Mouse (Mus musculus): ENCODE measurements around the gene Mavs. TPM values are rescaled to one million over a fixed set of nuclear protein-coding genes. Genes with fewer than 3 reads are reported as not detected.
A peak's percentile ranks its signal among the peaks of the same experiment; 100 is the strongest.

Mavs gene
- polyA plus RNA-seq, 1 experiment from 2014 or later, result 29.7 TPM

DNA sequence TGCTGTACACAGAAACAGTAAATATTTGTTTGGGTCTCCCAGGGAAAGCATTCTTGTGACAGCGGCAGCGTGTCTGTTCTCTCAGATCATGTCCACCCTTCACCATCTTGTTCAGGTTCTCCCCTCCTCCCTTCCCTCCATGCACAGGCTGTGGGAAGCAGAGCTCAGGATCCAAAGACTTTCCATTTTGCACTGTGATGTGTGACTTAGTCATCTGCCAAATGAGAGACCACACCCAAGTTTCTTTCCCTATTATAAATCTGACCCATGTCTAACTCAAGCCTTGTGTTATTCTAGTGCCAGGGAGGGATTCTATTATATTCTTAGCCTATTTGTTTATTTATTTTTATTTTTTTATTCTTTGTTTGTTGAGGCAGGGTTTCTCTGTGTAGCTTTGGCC, 25.5 kb upstream of the Mavs start:
- DNase-seq (ENCODE audit: low spot score) (no peak), ATAC-seq (replicated peaks; ENCODE audit: low FRiP score) (no peak)
- Histone ChIP-seq H3K9me3 (ENCODE audit: control insufficient read depth, low read length) (no peaks in the 10 kb centered on the region), H3K9ac (ENCODE audit: low read depth, low read length) (no peak overlapping the region), H3K27ac (ENCODE audit: low read depth, low read length) (no peak overlapping the region; the same call in 1 of the 2 replicates), H3K4me3 (ENCODE audit: low read depth, low read length) (no peak overlapping the region), H3K4me1 (replicated peaks; ENCODE audit: control insufficient read depth, insufficient read depth, low read length) (peaks cover 62% of the 10 kb centered on the region), H3K27me3 (replicated peaks; ENCODE audit: control insufficient read depth, insufficient read depth, low read length) (no peaks in the 10 kb centered on the region), H3K36me3 (ENCODE audit: control insufficient read depth, insufficient read depth, low read length) (no peaks in the 10 kb centered on the region), H3K4me2 (no peak overlapping the region)
- WGBS, result 87% methylated on average over 2 of the region's 2 CpGs

DNA sequence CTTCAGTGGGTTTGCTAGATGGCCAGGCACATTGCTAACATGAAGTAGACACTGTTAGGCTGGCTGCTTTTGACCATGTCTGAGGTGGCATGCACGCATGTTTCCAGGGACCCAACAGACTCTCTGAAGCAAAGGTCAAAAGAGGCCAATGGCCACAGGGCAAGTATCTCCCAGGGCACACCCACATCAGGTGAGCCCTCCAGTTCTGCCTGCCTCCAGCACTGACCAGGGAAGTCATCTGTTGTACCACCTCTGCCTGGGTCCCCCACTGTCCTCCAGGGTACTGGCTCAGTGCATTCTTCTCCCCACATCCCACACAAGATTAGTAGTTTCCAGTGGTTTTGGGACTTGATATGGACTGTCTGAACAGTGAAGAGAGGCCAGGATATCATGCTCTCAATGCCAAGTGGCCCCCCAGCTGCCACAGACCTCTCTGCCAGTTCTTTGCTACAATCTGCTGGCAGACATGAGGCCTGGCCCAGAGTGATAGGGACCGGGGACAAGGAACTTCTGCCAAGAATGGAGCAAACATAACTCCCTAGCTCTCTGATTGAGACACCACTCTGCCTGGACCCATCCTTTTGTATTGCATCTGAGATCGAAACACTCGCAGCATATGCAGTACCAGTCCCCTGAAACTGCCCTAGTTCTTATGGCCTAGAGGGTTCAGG, 24.6 kb upstream of the Mavs start:
- WGBS, result 67% methylated on average over 4 of the region's 4 CpGs
- Histone ChIP-seq H3K4me2 (peak overlapping the region; percentile 88), H3K4me3 (ENCODE audit: low read depth, low read length) (peak overlapping the region; percentile 67; the same call in 1 of the 2 replicates), H3K9ac (ENCODE audit: low read depth, low read length) (peak overlapping the region; percentile 60), H3K4me1 (replicated peaks; ENCODE audit: control insufficient read depth, insufficient read depth, low read length) (peaks cover 63% of the 10 kb centered on the region), H3K36me3 (ENCODE audit: control insufficient read depth, insufficient read depth, low read length) (no peaks in the 10 kb centered on the region), H3K27me3 (replicated peaks; ENCODE audit: control insufficient read depth, insufficient read depth, low read length) (no peaks in the 10 kb centered on the region), H3K27ac (ENCODE audit: low read depth, low read length) (peak overlapping the region; percentile 67; the same call in 1 of the 2 replicates), H3K9me3 (ENCODE audit: control insufficient read depth, low read length) (no peaks in the 10 kb centered on the region)
- DNase-seq (ENCODE audit: low spot score), result peak; percentile 50
- no peak for ATAC-seq (replicated peaks; ENCODE audit: low FRiP score)

DNA sequence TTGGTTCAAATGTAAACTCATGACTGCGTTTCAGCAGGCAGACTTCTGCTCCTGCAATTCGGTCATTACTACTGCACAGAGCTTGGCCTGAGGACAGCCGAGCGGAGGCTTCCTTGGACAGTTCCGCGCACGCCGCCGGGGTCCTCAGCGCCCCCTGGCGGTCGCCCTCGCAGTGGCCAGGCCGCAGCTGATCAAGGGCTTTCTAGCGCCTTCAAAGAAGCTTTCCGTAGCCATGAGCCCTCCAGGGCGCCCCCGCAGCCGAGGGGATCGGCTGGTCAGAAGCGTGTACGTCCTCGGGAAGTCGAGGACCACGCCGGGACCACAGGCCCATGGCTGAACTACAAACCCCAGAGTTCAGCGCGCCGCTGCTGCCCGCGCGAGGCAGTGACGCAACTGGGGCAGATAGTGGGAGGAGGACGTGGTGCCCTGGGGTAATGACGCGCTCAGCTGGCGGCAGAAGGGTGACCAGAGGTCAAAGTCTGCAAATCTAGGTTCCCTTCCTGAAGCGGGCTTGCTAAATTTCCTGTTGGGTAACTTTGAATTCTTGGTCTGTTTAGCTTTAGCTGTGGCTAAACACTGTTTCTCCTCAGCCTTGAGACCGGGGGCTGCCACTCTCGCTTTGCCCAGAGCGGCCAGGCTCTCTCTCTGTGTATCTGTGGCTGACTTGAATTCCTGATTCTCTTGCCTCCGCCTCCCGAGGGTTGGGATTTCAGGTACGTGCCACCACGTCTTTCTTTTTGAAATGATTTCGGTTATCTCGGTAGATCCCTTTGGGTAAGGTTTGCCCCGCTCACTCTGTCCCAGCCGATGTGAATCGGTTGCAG, 23.7 kb upstream of the Mavs start:
- peak; percentile 96 for DNase-seq (ENCODE audit: low spot score)
- no peaks in the 10 kb centered on the region for H3K27me3 ChIP-seq (replicated peaks; ENCODE audit: control insufficient read depth, insufficient read depth, low read length)
- H3K4me1 ChIP-seq (replicated peaks; ENCODE audit: control insufficient read depth, insufficient read depth, low read length), result peaks cover 60% of the 10 kb centered on the region

DNA sequence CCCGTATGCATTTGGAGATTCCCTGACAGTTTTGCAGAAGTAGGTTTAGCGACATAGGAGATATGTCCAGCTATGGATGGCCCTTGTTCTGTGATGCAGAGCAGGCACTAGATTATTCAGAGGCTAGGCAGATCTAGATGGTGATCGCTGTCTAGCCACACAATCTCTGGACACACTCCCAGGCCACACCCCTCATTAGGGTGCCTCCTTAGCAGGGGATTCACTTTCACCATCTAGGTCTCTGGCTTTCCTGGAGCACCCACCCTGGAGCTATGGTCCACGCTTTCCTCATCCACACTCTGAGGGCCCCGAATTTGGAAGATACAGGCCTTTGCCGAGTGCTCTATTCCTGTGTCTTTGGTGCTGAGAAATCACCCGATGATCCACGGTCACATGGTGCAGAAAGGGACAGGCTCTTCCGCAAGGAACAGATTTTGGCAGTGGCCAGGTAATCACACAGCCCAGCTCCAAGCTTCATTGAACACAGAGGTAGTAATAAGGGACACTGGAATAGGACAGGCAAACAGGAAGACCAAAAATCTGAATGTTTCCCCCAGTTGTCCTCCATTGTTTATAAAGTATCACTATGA, 22.7 kb upstream of the Mavs start:
- peak overlapping the region; percentile 88 for H3K4me2 ChIP-seq
- peak overlapping the region; percentile 67 for H3K4me3 ChIP-seq (ENCODE audit: low read depth, low read length)
- H3K4me1 ChIP-seq (replicated peaks; ENCODE audit: control insufficient read depth, insufficient read depth, low read length), result peaks cover 53% of the 10 kb centered on the region
- H3K27me3 ChIP-seq (replicated peaks; ENCODE audit: control insufficient read depth, insufficient read depth, low read length), result no peaks in the 10 kb centered on the region
- ATAC-seq (replicated peaks; ENCODE audit: low FRiP score), result no peak
- 63% methylated on average over 9 of the region's 9 CpGs for WGBS
- H3K27ac ChIP-seq (ENCODE audit: low read depth, low read length), result peak overlapping the region; percentile 67; the same call in 1 of the 2 replicates
- no peaks in the 10 kb centered on the region for H3K36me3 ChIP-seq (ENCODE audit: control insufficient read depth, insufficient read depth, low read length)
- peak overlapping the region; percentile 60 for H3K9ac ChIP-seq (ENCODE audit: low read depth, low read length)
- DNase-seq (ENCODE audit: low spot score), result no peak
- H3K9me3 ChIP-seq (ENCODE audit: control insufficient read depth, low read length), result no peaks in the 10 kb centered on the region

More for the DNA sequence above, 23.7 kb upstream of the Mavs start:
- peak overlapping the region; percentile 88 for H3K4me2 ChIP-seq
- peak overlapping the region; percentile 67 for H3K27ac ChIP-seq (ENCODE audit: low read depth, low read length)
- H3K9me3 ChIP-seq (ENCODE audit: control insufficient read depth, low read length), result no peaks in the 10 kb centered on the region
- H3K4me3 ChIP-seq (ENCODE audit: low read depth, low read length), result peak overlapping the region; percentile 67
- no peaks in the 10 kb centered on the region for H3K36me3 ChIP-seq (ENCODE audit: control insufficient read depth, insufficient read depth, low read length)
- 1% methylated on average over 50 of the region's 50 CpGs for WGBS
- H3K9ac ChIP-seq (ENCODE audit: low read depth, low read length), result peak overlapping the region; percentile 60
- ATAC-seq (replicated peaks; ENCODE audit: low FRiP score), result peak; percentile 83

DNA sequence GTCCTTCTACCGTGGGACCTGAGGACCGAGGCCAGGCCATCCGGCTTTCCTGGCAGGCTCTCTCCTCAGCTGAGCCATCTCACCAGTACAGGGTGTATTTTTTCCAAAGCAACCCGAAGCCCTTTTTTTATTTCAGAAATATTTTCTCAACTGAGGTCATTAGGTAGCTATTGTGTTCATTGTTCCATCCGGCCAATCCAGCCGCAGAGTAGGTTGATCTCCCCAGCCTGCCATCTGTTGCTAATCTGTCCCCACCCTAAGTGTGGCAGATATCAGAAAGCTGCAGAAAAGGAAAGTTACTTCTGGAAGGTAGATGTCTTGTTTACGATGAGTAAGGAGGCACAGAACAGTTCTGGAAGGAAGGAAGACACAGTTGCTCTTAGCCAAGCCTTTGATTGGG, 20.1 kb upstream of the Mavs start:
- 63% methylated on average over 7 of the region's 7 CpGs for WGBS
- Histone ChIP-seq H3K27ac (ENCODE audit: low read depth, low read length) (peak overlapping the region; percentile 70), H3K36me3 (ENCODE audit: control insufficient read depth, insufficient read depth, low read length) (no peaks in the 10 kb centered on the region), H3K27me3 (replicated peaks; ENCODE audit: control insufficient read depth, insufficient read depth, low read length) (no peaks in the 10 kb centered on the region), H3K4me2 (peak overlapping the region; percentile 44), H3K9me3 (ENCODE audit: control insufficient read depth, low read length) (no peaks in the 10 kb centered on the region), H3K4me3 (ENCODE audit: low read depth, low read length) (no peak overlapping the region), H3K9ac (ENCODE audit: low read depth, low read length) (peak overlapping the region; percentile 51), H3K4me1 (replicated peaks; ENCODE audit: control insufficient read depth, insufficient read depth, low read length) (peaks cover 39% of the 10 kb centered on the region)
- ATAC-seq (replicated peaks; ENCODE audit: low FRiP score), result peak; percentile 72
- no peak for DNase-seq (ENCODE audit: low spot score)

DNA sequence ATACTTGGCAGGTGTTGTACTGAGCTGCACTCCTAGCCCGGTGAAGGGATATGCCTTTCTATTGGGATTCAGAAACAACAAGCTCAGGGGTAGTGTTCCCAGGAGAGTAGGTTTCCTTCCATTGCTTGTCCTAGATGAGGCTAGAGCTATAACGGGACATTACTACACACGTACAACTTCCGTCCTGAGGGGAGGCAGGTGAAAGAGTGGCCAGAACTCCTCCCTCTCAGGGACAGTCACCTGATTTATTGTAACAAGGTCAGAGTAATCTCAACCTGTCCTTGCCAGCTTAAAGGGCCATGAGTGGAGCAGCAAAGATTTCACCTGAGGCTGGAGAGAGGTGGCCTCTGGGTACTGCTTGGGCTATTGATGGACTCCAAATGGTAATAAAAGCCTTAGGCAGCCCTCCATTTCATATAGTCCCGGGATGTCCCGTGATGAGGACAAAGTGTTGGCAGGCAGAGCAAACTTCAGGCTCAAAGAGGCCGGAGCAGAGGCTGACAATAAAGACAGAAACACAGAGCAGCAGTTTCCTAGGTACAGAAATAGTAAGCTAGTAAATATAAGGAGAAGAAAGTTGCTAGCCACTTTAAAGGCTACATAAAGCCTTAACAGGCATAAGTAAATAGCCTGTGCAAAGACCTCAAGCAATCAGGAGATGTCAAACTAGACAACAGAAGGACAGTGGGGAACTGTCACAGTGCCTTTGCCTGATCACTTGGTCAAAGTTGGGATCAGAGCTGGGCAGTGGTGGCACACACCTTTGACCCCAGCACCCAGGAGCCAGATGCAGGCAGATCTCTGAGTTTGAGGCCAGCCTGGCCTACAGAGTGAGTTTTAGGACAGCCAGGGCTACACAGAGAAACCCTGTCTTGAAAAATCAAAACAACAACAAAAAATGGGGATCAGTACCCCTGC, 17.7 kb upstream of the Mavs start:
- Histone ChIP-seq H3K4me1 (replicated peaks; ENCODE audit: control insufficient read depth, insufficient read depth, low read length) (peaks cover 24% of the 10 kb centered on the region), H3K4me3 (ENCODE audit: low read depth, low read length) (no peak overlapping the region), H3K27ac (ENCODE audit: low read depth, low read length) (no peak overlapping the region), H3K9me3 (ENCODE audit: control insufficient read depth, low read length) (no peaks in the 10 kb centered on the region), H3K36me3 (ENCODE audit: control insufficient read depth, insufficient read depth, low read length) (no peaks in the 10 kb centered on the region), H3K4me2 (no peak overlapping the region), H3K9ac (ENCODE audit: low read depth, low read length) (no peak overlapping the region), H3K27me3 (replicated peaks; ENCODE audit: control insufficient read depth, insufficient read depth, low read length) (no peaks in the 10 kb centered on the region)
- WGBS, result 87% methylated on average over 7 of the region's 7 CpGs
- DNase-seq (ENCODE audit: low spot score), result no peak
- ATAC-seq (replicated peaks; ENCODE audit: low FRiP score), result no peak

DNA sequence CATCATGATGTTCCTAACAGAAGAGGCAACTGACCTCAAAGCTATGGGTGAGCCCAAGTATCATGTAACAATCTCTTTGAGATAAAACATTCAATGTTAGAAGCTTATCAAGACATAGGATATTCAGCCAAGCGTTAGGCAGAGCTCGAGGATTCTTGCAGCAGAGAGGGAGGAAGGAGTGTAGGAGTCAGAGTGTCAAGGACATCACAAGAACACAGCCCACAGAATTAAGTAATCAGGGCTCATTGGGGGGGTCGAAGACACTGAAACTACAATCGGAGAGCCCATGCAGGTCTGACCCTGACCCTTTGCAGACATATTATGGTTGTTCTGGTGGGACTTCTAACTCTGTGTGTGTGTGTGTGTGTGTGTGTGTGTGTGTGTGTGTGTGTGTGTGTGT, 13.8 kb upstream of the Mavs start:
- WGBS, result 56% methylated on average over 4 of the region's 4 CpGs

More for the DNA sequence above, 13.8 kb upstream of the Mavs start:
- Histone ChIP-seq H3K4me2 (no peak overlapping the region), H3K4me3 (ENCODE audit: low read depth, low read length) (no peak overlapping the region), H3K9ac (ENCODE audit: low read depth, low read length) (no peak overlapping the region), H3K27ac (ENCODE audit: low read depth, low read length) (no peak overlapping the region), H3K27me3 (replicated peaks; ENCODE audit: control insufficient read depth, insufficient read depth, low read length) (no peaks in the 10 kb centered on the region), H3K36me3 (ENCODE audit: control insufficient read depth, insufficient read depth, low read length) (no peaks in the 10 kb centered on the region), H3K4me1 (replicated peaks; ENCODE audit: control insufficient read depth, insufficient read depth, low read length) (peaks cover 27% of the 10 kb centered on the region), H3K9me3 (ENCODE audit: control insufficient read depth, low read length) (no peaks in the 10 kb centered on the region)
- DNase-seq (ENCODE audit: low spot score), result no peak
- no peak for ATAC-seq (replicated peaks; ENCODE audit: low FRiP score)

Data from liver, embryonic 11.5 days (tissue).